Mouse (Mus musculus) lung, embryonic 15.5 days (tissue): ENCODE measurements around the gene Pfkfb3. TPM values are rescaled to one million over a fixed set of nuclear protein-coding genes. Genes with fewer than 3 reads are reported as not detected.
A peak's percentile ranks its signal among the peaks of the same experiment; 100 is the strongest.
"Not testable (repeated sequence)": the region's sequence is repeated elsewhere in the genome, so short reads cannot be mapped to it uniquely, and the experiment has no call there.

Experiments used
- ATAC-seq: fragments of 200-750 bp; cut with Nextera tagmentation; 2 replicates; pipeline ENCODE4 v1.8.0; 2017; ENCODE audit warnings: moderate number of reproducible peaks, borderline replicate concordance; ENCODE audit not compliant: low FRiP score, low TSS enrichment; ENCODE audit errors: extremely low read depth
- H3K27ac ChIP-seq: fragments of 300-500 bp; sonication (generic); 2 replicates; pipeline ENCODE4 v1.5.1; 2015; ENCODE audit warnings: moderate library complexity, mild to moderate bottlenecking, inconsistent platforms
- H3K27me3 ChIP-seq: fragments of 300-500 bp; sonication (generic); 2 replicates; pipeline ENCODE4 v1.6.1; 2015; ENCODE audit warnings: inconsistent platforms
- H3K36me3 ChIP-seq: fragments of 300-500 bp; sonication (generic); 2 replicates; pipeline ENCODE4 v1.6.1; 2015; ENCODE audit warnings: inconsistent platforms
- H3K4me1 ChIP-seq: fragments of 300-500 bp; sonication (generic); 2 replicates; pipeline ENCODE4 v1.6.1; 2015; ENCODE audit warnings: inconsistent platforms
- H3K4me2 ChIP-seq: fragments of 300-500 bp; sonication (generic); 2 replicates; pipeline ENCODE4 v1.6.1; 2015; ENCODE audit warnings: inconsistent platforms, mild to moderate bottlenecking, moderate library complexity
- H3K4me3 ChIP-seq: fragments of 300-500 bp; sonication (generic); 2 replicates; pipeline ENCODE4 v1.5.1; 2015; ENCODE audit warnings: mild to moderate bottlenecking, inconsistent platforms
- H3K9ac ChIP-seq: fragments of 300-500 bp; sonication (generic); 2 replicates; pipeline ENCODE4 v1.6.1; 2015; ENCODE audit warnings: inconsistent platforms
- H3K9me3 ChIP-seq: fragments of 300-500 bp; sonication (generic); 2 replicates; pipeline ENCODE4 v1.6.1; 2016; ENCODE audit warnings: inconsistent platforms
- WGBS: fragments of 180-500 bp; shearing (Covaris S2); methylation state at CpG from one replicate; pipeline ENCODE4 v1.1.7; 2015; 5-methylcytosine and 5-hydroxymethylcytosine counted together
- polyA plus RNA-seq: library from polyadenylated mRNA; unstranded; fragments of >200 nt; fragmentation: Nextera tagmentation; extraction: Ambion mirVana; gene quantifications from 2 replicates; pipeline ENCODE4 v1.2.1, GENCODE M21; 2015

Gene Pfkfb3
- polyA plus RNA-seq, 1 experiment from 2014 or later, result 25.4 TPM

DNA sequence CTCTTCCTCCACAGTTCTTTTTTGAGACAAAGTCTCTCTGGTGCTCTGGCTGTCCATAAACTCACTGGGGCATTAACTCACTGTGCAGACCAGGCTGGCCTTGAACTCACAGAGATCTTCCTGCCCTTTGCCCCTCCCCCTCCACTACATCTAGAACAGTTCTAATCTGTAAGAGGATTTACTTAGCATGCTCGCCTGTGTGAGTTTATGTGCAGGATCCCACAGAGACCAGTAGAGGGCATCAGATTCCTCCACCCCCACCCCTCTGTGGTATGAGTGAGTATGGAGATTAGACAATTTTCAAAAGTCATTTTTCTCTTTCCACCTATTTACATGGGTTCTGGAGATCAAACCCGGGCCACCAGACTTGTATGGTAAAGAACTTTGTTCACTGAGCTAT lies 6.3 kb downstream of the Pfkfb3 start:
- no peaks in the 10 kb centered on the region for H3K9me3 ChIP-seq
- WGBS, result 57% methylated on average over 2 of the region's 2 CpGs
- H3K4me2 ChIP-seq, result no peak overlapping the region
- H3K4me3 ChIP-seq, result no peak overlapping the region
- H3K27me3 ChIP-seq, result no peaks in the 10 kb centered on the region
- H3K27ac ChIP-seq, result no peak overlapping the region
- peaks cover 4% of the 10 kb centered on the region; the same call in 1 of the 2 replicates for H3K4me1 ChIP-seq
- no peaks in the 10 kb centered on the region for H3K36me3 ChIP-seq
- ATAC-seq, result no peak; the same call in 1 of the 2 replicates
- no peak overlapping the region for H3K9ac ChIP-seq

DNA sequence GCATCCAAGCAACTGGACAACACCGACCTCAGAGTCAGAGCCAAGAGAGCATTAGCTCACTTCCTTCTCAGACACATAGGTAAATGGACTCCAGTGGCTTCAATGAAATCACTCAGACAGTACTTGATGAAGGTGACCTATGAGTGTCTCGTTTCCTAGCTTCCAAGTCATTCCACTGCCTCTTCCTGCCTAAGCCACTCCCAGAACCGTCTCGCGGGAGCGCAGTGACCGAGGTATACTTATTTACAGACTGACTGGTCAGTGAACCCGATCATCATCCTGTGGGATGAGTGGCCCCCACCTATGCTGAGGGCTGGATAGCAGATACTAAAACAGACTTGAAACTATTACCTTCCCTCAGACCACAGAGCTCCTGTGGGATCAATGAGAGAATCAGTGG lies 7.8 kb downstream of the Pfkfb3 start:
- Histone ChIP-seq H3K27ac (no peak overlapping the region), H3K9ac (no peak overlapping the region), H3K36me3 (no peaks in the 10 kb centered on the region), H3K4me3 (no peak overlapping the region), H3K4me2 (no peak overlapping the region), H3K9me3 (no peaks in the 10 kb centered on the region), H3K4me1 (no peaks in the 10 kb centered on the region), H3K27me3 (no peaks in the 10 kb centered on the region)
- no peak for ATAC-seq
- 68% methylated on average over 8 of the region's 8 CpGs for WGBS

DNA sequence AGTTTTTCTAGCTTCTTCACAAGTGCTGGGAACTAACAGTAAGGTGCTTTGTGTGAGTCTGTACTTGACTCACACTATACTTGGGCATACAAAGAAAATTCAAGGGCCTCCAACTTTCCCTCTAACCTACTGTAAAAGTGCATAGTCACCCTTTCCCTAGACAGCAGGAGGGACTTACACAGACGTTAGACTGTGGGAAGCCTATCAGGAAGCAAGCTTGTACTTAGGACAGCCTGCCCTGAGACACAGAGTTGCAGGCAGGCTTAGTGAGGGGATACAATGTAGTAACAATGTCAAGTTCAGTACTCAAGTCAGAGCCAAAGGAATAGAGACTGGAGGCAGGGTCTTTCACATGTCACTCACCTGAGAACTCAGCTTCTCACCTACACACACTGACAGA lies 8.5 kb downstream of the Pfkfb3 start:
- H3K4me3 ChIP-seq, result no peak overlapping the region
- WGBS, result 21% methylated on average over 1 of the region's 1 CpGs
- H3K27me3 ChIP-seq, result no peaks in the 10 kb centered on the region
- no peak overlapping the region for H3K4me2 ChIP-seq
- no peak for ATAC-seq
- no peak overlapping the region for H3K27ac ChIP-seq
- H3K9ac ChIP-seq, result no peak overlapping the region
- no peaks in the 10 kb centered on the region for H3K36me3 ChIP-seq
- H3K9me3 ChIP-seq, result no peaks in the 10 kb centered on the region
- no peaks in the 10 kb centered on the region for H3K4me1 ChIP-seq

DNA sequence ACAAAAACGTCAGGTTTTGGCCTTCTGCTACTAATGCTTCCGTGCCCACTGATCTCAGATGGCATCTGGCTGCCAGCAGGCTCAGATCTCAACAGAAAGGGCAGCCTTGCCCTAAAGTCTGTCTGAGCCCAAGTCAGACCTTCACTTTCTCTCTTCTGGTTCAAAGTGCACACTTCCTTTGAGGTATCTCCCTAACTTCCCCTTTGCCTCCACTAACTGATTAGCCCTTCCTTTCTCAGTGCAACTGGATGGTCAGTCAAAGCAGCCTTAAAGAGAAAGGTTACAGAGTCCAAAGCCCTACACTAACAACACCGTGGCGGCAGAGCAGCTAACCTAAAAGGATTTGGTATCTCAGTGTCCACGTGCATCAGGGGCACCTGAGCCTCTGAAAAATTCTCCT lies 9.5 kb downstream of the Pfkfb3 start:
- H3K9ac ChIP-seq, result no peak overlapping the region
- no peaks in the 10 kb centered on the region for H3K9me3 ChIP-seq
- no peak overlapping the region for H3K4me2 ChIP-seq
- H3K27me3 ChIP-seq, result no peaks in the 10 kb centered on the region
- no peaks in the 10 kb centered on the region for H3K4me1 ChIP-seq
- no peaks in the 10 kb centered on the region for H3K36me3 ChIP-seq
- 72% methylated on average over 5 of the region's 5 CpGs for WGBS
- no peak overlapping the region for H3K27ac ChIP-seq
- no peak overlapping the region for H3K4me3 ChIP-seq
- no peak for ATAC-seq

DNA sequence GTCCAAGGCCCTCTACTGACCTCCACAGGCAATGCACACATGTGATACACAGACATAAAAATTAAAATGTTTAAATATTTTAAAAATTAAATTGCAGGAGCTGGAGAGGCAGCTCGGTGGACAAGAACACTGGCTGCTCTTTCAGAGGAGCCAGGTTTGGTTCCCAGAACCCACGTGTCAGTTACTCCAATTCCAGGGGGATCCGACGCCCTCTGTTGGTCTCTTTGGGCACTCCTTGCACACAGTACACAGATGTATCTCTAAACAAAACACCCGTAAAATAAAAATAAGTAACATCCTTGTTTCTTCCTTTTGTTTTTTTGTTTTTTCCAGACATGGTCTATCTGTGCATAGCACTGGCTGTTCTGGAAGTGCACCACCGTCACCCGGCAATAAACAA lies 10.7 kb downstream of the Pfkfb3 start:
- no peak for ATAC-seq
- no peaks in the 10 kb centered on the region for H3K27me3 ChIP-seq
- 72% methylated on average over 7 of the region's 7 CpGs for WGBS
- no peak overlapping the region for H3K27ac ChIP-seq
- H3K36me3 ChIP-seq, result no peaks in the 10 kb centered on the region
- H3K9ac ChIP-seq, result no peak overlapping the region
- H3K4me2 ChIP-seq, result no peak overlapping the region
- no peak overlapping the region for H3K4me3 ChIP-seq
- H3K4me1 ChIP-seq, result no peaks in the 10 kb centered on the region
- H3K9me3 ChIP-seq, result no peaks in the 10 kb centered on the region

DNA sequence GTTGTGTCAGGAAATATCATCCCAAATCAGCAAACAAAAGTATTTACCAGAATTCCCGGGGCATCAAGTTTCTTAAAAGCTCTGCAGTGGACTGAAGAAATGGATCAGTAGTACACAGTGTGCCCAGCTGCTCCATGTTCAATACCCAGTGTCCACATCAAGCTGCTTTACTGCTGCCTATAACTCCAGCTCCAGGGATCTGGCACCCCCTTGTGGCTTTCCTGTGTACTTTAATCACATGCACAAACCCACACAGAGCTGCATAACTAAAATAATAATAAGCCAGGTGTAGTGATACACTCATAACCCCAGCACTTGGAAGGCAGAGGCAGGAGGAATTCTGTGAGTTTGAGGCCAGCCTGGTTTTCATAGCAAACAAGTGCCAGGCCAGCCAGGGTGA lies 11.2 kb downstream of the Pfkfb3 start:
- no peaks in the 10 kb centered on the region for H3K9me3 ChIP-seq
- no peaks in the 10 kb centered on the region for H3K27me3 ChIP-seq
- no peak overlapping the region for H3K4me2 ChIP-seq
- H3K4me3 ChIP-seq, result no peak overlapping the region
- no peaks in the 10 kb centered on the region for H3K4me1 ChIP-seq
- 80% methylated on average over 1 of the region's 1 CpGs for WGBS
- peak; percentile 67; the same call in 1 of the 2 replicates for ATAC-seq
- no peak overlapping the region for H3K9ac ChIP-seq
- H3K27ac ChIP-seq, result no peak overlapping the region
- H3K36me3 ChIP-seq, result no peaks in the 10 kb centered on the region

DNA sequence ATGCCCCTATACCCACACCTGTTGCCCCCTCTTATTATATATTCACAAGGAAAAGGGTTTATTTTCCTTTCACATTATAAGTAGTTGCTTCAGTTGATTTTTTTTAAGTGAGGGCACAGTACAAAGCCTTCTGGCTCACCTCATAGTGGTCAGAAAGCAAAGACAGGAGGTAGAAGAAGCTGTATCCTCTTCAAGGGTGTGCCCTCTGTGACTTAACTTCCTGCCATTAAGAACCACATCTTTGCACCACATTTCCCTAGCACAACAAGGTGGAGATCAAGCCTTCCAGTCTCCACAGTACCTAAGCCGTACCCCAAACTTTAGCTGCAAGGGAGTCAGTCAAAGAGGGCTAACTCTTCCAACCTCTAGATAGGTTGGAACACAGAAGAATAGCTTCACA lies 11.8 kb downstream of the Pfkfb3 start:
- no peak overlapping the region for H3K9ac ChIP-seq
- H3K4me3 ChIP-seq, result no peak overlapping the region
- H3K27ac ChIP-seq, result no peak overlapping the region
- no peaks in the 10 kb centered on the region for H3K4me1 ChIP-seq
- H3K9me3 ChIP-seq, result no peaks in the 10 kb centered on the region
- 92% methylated on average over 1 of the region's 1 CpGs for WGBS
- ATAC-seq, result no peak
- no peaks in the 10 kb centered on the region for H3K36me3 ChIP-seq
- H3K4me2 ChIP-seq, result no peak overlapping the region
- H3K27me3 ChIP-seq, result no peaks in the 10 kb centered on the region

DNA sequence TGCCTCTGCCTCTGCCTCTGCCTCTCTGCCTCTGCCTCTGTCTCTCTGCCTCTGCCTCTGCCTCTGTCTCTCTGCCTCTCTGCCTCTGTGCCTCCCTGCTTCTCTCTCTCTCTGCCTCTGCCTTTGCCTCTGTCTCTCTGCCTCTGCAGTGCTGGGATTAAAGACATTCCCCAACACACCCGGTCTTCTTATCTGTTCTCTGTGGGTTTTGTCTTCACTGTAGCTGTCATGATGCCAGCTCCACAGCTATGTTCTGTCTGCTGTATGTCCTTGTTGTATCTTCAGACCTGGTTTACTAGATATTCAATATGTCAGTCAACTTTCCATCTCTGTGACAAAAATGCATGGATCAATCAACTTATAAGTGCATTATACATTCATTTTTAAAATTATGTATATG lies 12.3 kb downstream of the Pfkfb3 start:
- H3K27me3 ChIP-seq, H3K4me2 ChIP-seq, H3K9ac ChIP-seq, H3K36me3 ChIP-seq, H3K4me3 ChIP-seq, H3K27ac ChIP-seq, ATAC-seq, H3K9me3 ChIP-seq, H3K4me1 ChIP-seq: not testable (repeated sequence)
- WGBS, result 41% methylated on average over 1 of the region's 1 CpGs

DNA sequence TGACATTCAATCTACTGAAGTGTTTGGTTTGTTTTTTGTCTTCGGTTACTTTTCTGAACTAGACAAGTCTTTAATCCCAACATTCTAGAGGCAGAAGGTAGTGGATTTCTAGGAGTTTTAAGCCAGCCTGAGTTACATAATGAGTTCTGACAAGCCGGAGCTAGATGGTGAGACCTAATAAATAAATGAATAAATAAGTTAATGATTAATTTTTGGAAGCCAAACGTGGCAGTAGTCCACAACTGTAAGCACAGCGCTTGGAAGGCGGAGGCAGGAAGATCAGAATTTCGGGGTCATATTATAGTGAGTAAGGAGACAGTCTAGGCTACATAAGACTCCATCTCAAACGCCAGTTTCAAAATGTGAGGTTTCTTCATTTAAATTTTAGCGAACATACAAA lies 17.9 kb downstream of the Pfkfb3 start:
- H3K9me3 ChIP-seq, result no peaks in the 10 kb centered on the region
- WGBS, result 58% methylated on average over 8 of the region's 8 CpGs
- H3K36me3 ChIP-seq, result no peaks in the 10 kb centered on the region
- H3K9ac ChIP-seq, result no peak overlapping the region
- H3K27me3 ChIP-seq, result no peaks in the 10 kb centered on the region
- peak overlapping the region; percentile 92 for H3K4me2 ChIP-seq
- H3K4me3 ChIP-seq, result peak overlapping the region; percentile 52
- no peak overlapping the region for H3K27ac ChIP-seq
- peaks cover 4% of the 10 kb centered on the region for H3K4me1 ChIP-seq
- ATAC-seq, result no peak

DNA sequence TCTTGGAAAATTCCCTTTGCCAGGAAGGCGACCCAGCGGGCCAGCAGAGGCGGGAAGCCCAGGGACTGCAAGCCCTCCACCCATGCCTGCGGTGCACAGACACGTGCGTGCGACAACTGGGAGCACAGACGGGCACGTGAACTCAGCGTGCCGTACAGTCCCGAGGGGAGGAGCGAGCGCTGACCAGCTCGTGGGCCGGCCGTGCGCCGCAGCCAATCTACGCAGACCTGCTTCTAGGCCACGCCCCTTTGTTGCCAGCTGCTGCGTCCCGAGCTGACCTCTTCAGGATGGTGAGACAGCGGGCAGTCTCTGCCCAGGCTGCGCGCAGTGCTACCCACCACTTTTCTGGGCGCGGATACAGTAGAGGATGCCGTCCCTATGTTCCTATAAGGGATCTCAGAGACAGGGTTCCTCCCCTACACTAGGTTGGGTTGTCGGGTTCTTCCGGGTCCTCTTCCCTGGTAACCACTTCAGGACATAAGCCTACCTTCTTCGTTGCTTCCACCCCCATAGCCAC lies 18.4 kb downstream of the Pfkfb3 start:
- H3K27me3 ChIP-seq, result no peaks in the 10 kb centered on the region
- H3K9me3 ChIP-seq, result no peaks in the 10 kb centered on the region
- ATAC-seq, result peak; percentile 99
- H3K4me1 ChIP-seq, result peaks cover 7% of the 10 kb centered on the region
- WGBS, result under 1% methylated on average over 32 of the region's 32 CpGs
- peak overlapping the region; percentile 92 for H3K4me2 ChIP-seq
- peak overlapping the region; percentile 35 for H3K9ac ChIP-seq
- peak overlapping the region; percentile 52 for H3K4me3 ChIP-seq
- no peaks in the 10 kb centered on the region for H3K36me3 ChIP-seq
- H3K27ac ChIP-seq, result no peak overlapping the region

DNA sequence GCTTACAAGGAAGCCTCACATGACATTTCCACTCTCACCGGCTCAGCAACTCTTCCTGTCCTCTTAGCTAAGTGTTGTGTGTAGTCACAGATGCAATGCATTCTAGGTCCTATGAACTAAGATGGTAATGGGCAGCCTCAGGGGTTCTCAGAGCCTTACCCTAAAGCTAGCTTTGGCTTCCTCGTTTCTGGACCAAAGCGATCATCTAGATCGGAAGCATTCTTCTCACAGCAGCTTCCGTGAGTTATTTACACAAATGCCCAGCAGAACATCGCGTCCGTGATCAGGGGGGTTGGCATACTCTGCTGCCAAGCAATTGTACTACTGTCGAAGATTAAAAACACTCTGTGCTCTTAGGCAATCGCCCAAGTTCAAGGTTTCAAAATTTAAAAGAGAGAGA lies 19.1 kb downstream of the Pfkfb3 start:
- Histone ChIP-seq H3K27ac (no peak overlapping the region), H3K27me3 (no peaks in the 10 kb centered on the region), H3K9me3 (no peaks in the 10 kb centered on the region), H3K4me1 (peaks cover 7% of the 10 kb centered on the region), H3K4me3 (peak overlapping the region; percentile 52), H3K36me3 (no peaks in the 10 kb centered on the region), H3K9ac (no peak overlapping the region), H3K4me2 (peak overlapping the region; percentile 92)
- 7% methylated on average over 10 of the region's 10 CpGs for WGBS
- ATAC-seq, result no peak

DNA sequence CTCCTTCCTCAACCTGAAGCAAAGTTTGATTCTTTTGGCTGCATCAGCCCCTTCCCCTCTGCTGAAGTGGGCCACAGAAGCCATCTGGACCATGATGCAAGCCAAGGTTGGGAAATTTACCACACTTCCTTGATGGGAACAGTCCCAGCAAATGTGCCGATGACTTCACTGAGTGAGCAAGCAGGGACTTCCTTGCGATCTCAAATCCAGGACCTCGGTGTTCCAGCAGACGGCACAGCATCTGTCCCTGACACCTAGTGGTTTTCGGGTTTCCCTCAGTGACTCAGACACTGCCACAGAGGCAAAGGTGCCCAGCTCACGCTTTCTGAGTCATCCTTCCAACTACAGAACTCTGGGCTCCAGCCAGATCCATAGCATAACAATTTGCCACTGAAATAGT lies 23.8 kb downstream of the Pfkfb3 start:
- Histone ChIP-seq H3K9ac (no peak overlapping the region), H3K4me3 (no peak overlapping the region), H3K27ac (no peak overlapping the region), H3K4me2 (no peak overlapping the region), H3K27me3 (no peaks in the 10 kb centered on the region), H3K9me3 (no peaks in the 10 kb centered on the region), H3K4me1 (peaks cover 7% of the 10 kb centered on the region), H3K36me3 (no peaks in the 10 kb centered on the region)
- WGBS, result 64% methylated on average over 6 of the region's 6 CpGs
- no peak for ATAC-seq

DNA sequence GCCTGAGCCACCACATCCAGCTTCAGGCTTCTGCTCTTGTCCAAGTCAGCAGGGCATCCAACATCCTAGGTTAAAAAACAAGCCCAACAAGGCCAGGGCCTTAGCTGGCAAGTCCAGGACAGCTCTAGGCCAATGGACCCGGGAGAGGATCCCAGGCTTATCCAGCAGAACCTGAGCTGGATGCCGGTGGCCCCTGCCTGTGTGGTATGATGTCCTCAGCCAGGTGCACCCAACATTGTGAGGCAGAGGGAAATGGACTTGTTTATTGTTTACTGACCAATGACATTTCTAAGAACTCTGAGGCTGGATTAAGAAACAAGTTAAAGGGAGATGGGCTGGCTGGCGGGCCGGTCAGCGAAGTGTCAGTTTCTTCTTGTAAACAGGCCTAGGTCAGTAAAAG lies 27.8 kb downstream of the Pfkfb3 start:
- ATAC-seq, result no peak
- no peaks in the 10 kb centered on the region for H3K36me3 ChIP-seq
- H3K4me3 ChIP-seq, result no peak overlapping the region
- WGBS, result 67% methylated on average over 5 of the region's 5 CpGs
- no peaks in the 10 kb centered on the region for H3K9me3 ChIP-seq
- H3K4me1 ChIP-seq, result 0 out of 2 replicates have a peak, but pooled peaks cover 3% of the 10 kb centered on the region
- no peaks in the 10 kb centered on the region for H3K27me3 ChIP-seq
- H3K27ac ChIP-seq, result no peak overlapping the region
- no peak overlapping the region for H3K4me2 ChIP-seq
- no peak overlapping the region for H3K9ac ChIP-seq
